Mouse (Mus musculus): ENCODE data around the gene Spop. TPM values are rescaled to one million over a fixed set of nuclear protein-coding genes. Genes with fewer than 3 reads are reported as not detected.
"Not testable (repeated sequence)": the region's sequence is repeated elsewhere in the genome, so short reads cannot be mapped to it uniquely, and the experiment has no call there.

The Spop gene
- polyA plus RNA-seq, 1 experiment from 2014 or later: 169 TPM

DNA sequence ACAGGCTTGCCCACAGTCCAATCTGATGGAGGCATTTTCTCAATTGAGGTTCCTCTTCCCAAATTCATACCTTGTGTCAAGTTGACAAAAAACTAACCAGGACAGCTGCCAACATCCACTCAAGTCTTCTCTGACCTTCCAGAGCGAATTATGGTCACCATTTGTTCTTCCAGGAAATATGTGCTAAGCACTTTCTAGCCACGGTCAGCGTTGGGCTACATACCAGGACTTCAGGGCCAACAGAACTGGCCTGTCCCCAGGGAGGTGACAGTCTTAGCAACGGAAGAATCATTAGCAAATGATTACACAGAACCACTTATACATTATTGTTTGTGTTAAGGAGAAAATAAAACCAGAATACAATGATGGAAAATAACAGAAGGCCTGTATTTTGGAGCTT lies 8.1 kb upstream of the Spop start:
- Histone ChIP-seq H3K4me3 (no peak overlapping the region), H3K4me1 (0 out of 2 replicates have a peak, but pooled peaks cover 8% of the 10 kb centered on the region), H3K4me2 (replicated peaks) (no peak overlapping the region), H3K27me3 (no peaks in the 10 kb centered on the region), H3K27ac (no peak overlapping the region), H3K9ac (no peak overlapping the region), H3K9me3 (no peaks in the 10 kb centered on the region), H3K36me3 (no peaks in the 10 kb centered on the region)
- 71% methylated on average over 4 of the region's 4 CpGs for WGBS
- no peak for ATAC-seq (ENCODE audit: insufficient number of reproducible peaks, insufficient read depth, low FRiP score, low TSS enrichment)

DNA sequence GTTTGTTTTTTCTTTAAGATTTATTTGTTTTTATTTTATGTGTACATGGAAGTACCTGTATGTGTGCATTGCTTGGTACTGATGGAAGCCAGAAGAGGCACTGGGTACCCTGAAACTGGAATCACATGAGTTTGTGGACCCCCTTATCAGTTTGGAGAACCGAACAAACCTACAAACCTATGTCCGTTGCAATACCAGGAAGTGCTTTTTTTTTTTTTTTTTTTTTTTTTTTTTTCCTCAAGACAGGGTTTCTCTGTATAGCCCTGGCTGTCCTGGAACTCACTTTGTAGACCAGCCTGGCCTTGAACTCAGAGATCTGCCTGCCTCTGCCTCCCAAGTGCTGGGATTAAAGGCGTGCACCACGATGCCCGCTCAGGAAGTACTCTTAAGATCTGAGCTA lies 7.5 kb upstream of the Spop start:
- not testable (repeated sequence) for H3K27ac ChIP-seq; ATAC-seq (ENCODE audit: insufficient number of reproducible peaks, insufficient read depth, low FRiP score, low TSS enrichment); H3K9ac ChIP-seq; H3K27me3 ChIP-seq; H3K4me3 ChIP-seq; H3K9me3 ChIP-seq; H3K4me1 ChIP-seq; H3K36me3 ChIP-seq; H3K4me2 ChIP-seq (replicated peaks)
- 92% methylated on average over 5 of the region's 5 CpGs for WGBS

DNA sequence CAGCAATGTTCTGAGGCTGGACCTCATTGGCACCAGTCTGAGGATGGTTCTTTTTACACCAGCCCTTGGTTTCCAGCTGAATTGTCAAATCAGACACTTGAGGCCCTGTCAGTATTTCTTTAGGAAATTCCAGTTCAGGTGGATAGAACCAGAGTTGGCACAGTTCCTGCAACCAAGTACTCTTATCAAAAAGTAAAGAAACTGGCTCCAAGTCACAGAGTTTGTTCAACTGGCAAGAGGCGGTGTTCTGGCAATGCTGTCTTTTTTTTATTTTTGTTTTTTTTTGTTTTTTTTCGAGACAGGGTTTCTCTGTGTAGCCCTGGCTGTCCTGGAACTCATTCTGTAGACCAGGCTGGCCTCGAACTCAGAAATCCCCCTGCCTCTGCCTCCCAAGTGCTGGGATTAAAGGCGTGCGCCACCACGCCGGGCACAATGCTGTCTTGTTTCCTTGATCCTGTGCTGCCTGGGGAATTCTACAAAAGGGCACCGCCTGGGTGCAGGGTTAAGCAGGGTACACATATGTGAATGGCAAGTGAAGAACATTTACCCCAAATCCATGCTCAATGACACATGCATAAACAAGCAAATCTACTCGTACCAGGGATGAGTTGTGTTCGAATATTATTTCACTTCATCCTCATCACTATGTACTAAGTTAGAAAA lies 4.3 kb upstream of the Spop start:
- no peak overlapping the region for H3K4me2 ChIP-seq (replicated peaks)
- 87% methylated on average over 10 of the region's 10 CpGs for WGBS
- ATAC-seq (ENCODE audit: insufficient number of reproducible peaks, insufficient read depth, low FRiP score, low TSS enrichment): no peak
- H3K4me3 ChIP-seq: no peak overlapping the region
- peaks cover 3% of the 10 kb centered on the region; the same call in 1 of the 2 replicates for H3K27me3 ChIP-seq
- H3K27ac ChIP-seq: no peak overlapping the region
- H3K4me1 ChIP-seq: peaks cover 9% of the 10 kb centered on the region; the same call in 1 of the 2 replicates
- no peaks in the 10 kb centered on the region for H3K36me3 ChIP-seq
- no peak overlapping the region for H3K9ac ChIP-seq
- H3K9me3 ChIP-seq: no peaks in the 10 kb centered on the region

DNA sequence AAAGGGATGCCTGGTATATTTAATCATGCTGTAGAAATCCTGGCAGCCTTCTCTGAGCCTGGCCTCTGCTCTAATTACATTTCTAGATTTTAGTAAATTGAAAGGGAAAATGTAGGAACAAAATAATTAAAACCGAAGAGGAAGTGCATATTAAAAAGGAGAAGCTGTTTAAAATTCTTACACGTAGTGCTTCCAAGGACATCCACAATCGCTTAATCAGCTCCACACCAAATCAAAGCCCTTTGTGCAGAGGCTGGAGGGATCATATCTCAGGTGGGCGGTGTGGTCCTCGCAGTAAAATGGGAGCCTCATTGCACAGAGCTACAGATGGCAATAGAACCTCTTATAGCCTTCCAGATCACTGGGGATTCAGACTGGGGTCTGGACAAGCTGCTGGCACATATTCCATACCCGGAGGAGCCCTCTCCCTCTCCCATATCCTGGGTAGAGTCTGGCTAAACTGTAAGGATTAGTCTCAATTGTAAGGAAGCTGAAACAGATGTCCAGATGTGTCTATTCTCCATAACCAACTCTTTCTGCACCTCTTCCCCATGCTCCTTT lies 2.3 kb upstream of the Spop start:
- no peak overlapping the region for H3K4me3 ChIP-seq
- H3K4me1 ChIP-seq: peaks cover 22% of the 10 kb centered on the region
- peak overlapping the region; percentile 50 for H3K27ac ChIP-seq
- H3K4me2 ChIP-seq (replicated peaks): no peak overlapping the region
- H3K27me3 ChIP-seq: peaks cover 3% of the 10 kb centered on the region; the same call in 1 of the 2 replicates
- H3K36me3 ChIP-seq: no peaks in the 10 kb centered on the region
- ATAC-seq (ENCODE audit: insufficient number of reproducible peaks, insufficient read depth, low FRiP score, low TSS enrichment): no peak
- H3K9me3 ChIP-seq: no peaks in the 10 kb centered on the region
- no peak overlapping the region for H3K9ac ChIP-seq
- WGBS: 35% methylated on average over 6 of the region's 6 CpGs

DNA sequence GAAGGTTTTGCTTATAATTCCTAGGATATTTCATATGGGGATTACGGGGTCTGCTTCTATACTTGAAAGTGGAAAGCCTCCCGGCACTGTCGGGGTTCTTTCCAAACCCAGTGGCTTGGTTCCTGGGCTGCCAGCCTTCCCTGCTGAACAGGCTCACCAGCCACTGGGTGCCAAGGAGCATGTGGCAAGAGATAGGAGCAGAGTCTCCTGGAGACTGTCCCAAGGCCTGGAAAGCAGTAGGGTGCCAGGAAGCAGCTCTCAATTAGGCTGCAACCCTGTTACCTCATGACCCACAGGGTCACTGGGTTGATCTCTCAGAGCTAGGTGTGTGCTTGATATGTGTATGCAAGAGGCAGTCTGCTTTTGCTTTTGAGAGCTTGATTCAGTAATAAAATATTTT lies 1.3 kb upstream of the Spop start:
- H3K27me3 ChIP-seq: peaks cover 3% of the 10 kb centered on the region; the same call in 1 of the 2 replicates
- H3K36me3 ChIP-seq: no peaks in the 10 kb centered on the region
- no peak overlapping the region for H3K4me3 ChIP-seq
- WGBS: 76% methylated on average over 3 of the region's 3 CpGs
- H3K4me2 ChIP-seq (replicated peaks): no peak overlapping the region
- ATAC-seq (ENCODE audit: insufficient number of reproducible peaks, insufficient read depth, low FRiP score, low TSS enrichment): no peak
- H3K4me1 ChIP-seq: peaks cover 22% of the 10 kb centered on the region
- H3K9me3 ChIP-seq: no peaks in the 10 kb centered on the region
- H3K27ac ChIP-seq: no peak overlapping the region
- no peak overlapping the region for H3K9ac ChIP-seq

DNA sequence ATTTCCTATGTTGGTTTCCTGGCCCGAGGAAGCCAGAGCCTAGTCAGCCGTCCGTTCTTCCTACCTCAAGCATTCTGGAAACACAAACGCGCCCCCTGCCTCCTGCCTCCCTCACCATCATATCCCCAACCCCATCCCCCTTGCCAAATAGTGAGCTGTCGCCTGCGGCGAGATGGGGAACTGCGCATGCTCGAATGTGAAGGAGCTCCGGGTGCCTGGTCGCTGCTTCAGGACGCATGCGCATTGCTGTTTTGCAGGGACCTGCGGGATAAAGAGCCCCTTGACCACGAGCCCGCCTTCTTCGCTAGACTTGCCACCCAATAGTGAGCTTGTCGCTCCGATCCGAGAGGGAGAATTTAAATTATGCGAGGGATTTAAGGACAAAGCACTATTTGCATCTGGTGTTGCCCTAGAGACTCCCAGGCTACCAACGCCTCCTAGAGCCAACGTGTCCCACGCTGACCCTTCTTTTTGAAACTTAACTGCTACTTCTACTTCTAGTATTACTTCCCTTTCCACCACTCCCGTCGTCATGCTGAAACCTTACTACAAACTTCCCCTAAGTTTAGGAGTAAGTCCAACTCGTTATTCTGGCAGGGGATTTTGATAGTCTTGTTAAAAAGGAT lies 769 bp downstream of the Spop start:
- ATAC-seq (ENCODE audit: insufficient number of reproducible peaks, insufficient read depth, low FRiP score, low TSS enrichment): peak; percentile 76
- peaks cover 22% of the 10 kb centered on the region for H3K4me1 ChIP-seq
- peak overlapping the region; percentile 69 for H3K4me2 ChIP-seq (replicated peaks)
- under 1% methylated on average over 28 of the region's 28 CpGs for WGBS
- H3K27ac ChIP-seq: peak overlapping the region; percentile 94
- no peaks in the 10 kb centered on the region for H3K9me3 ChIP-seq
- H3K36me3 ChIP-seq: 0 out of 2 replicates have a peak, but pooled peaks cover 4% of the 10 kb centered on the region
- peak overlapping the region; percentile 64 for H3K4me3 ChIP-seq
- peak overlapping the region; percentile 60 for H3K9ac ChIP-seq
- peaks cover 3% of the 10 kb centered on the region; the same call in 1 of the 2 replicates for H3K27me3 ChIP-seq

DNA sequence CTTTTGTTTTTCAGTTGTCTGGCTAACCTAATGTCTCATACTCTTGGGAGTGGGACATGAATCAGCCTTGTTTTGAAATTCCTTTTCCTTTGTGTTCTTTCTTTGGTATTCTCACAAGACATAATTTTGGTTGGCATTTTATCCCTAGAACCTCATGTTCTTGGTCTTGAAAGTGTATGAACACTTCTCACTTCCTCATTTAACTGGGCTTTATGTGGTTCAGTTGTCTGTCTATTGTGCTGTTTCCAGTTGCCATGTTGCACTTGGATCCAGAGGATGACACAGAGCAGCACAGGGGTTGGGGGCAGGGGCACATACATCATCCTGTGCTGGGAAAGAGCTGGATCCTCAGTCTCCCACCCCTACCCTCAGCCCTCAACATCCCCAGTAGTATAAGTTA lies 2.1 kb downstream of the Spop start:
- H3K4me2 ChIP-seq (replicated peaks): peak overlapping the region; percentile 69
- H3K36me3 ChIP-seq: 0 out of 2 replicates have a peak, but pooled peaks cover 8% of the 10 kb centered on the region
- no peak overlapping the region for H3K4me3 ChIP-seq
- peaks cover 3% of the 10 kb centered on the region; the same call in 1 of the 2 replicates for H3K27me3 ChIP-seq
- H3K27ac ChIP-seq: no peak overlapping the region
- H3K9me3 ChIP-seq: no peaks in the 10 kb centered on the region
- ATAC-seq (ENCODE audit: insufficient number of reproducible peaks, insufficient read depth, low FRiP score, low TSS enrichment): no peak
- no peak overlapping the region for H3K9ac ChIP-seq
- peaks cover 22% of the 10 kb centered on the region for H3K4me1 ChIP-seq

DNA sequence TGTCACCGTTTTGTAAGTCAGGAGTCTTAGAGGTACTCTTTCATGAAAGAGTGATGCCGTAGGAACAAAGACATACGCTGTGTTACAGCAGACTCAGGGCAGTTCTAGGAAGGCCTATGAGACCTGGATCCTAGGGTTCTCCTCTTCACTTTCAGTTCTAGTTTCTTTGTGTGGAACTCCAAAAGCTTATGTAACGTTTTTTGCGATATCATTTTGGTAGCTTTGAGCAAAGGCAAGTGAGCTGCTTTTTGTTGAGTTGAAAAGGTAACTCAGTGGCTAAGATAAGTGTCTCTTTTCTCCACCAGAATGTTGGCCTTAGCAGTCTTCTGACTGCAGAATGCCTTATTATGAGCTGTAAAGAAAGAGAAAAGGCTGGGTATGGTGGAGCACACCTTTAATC lies 3.5 kb downstream of the Spop start:
- no peak for ATAC-seq (ENCODE audit: insufficient number of reproducible peaks, insufficient read depth, low FRiP score, low TSS enrichment)
- 88% methylated on average over 5 of the region's 5 CpGs for WGBS

DNA sequence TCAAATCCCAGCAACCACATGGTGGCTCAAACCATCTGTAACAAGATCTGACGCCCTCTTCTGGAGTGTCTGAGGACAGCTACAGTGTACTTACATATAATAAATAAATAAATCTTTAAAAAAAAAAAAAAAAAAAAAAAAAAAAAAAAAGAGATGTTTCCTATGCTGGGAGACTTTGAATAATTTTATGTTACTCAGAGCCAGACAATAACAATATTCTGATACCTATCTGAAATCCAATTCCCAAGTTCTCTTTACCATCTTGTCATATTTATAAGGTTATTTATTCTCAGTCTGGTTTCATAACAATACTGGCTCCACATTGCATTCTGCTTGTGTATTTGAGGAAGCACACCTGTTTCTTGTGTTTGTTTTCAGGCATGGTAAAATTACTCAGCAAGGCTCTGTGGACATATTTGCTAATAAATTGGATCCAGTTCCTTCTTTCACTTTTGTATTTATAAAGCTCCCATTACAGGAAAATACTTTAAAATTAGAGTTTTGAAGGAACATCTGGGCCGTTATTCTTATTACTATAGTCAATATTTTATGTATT lies 7.1 kb downstream of the Spop start:
- Histone ChIP-seq H3K27ac (no peak overlapping the region), H3K27me3 (no peaks in the 10 kb centered on the region), H3K36me3 (peaks cover 13% of the 10 kb centered on the region; the same call in 1 of the 2 replicates), H3K4me1 (peaks cover 4% of the 10 kb centered on the region), H3K9me3 (no peaks in the 10 kb centered on the region), H3K4me3 (no peak overlapping the region), H3K9ac (no peak overlapping the region), H3K4me2 (replicated peaks) (no peak overlapping the region)
- ATAC-seq (ENCODE audit: insufficient number of reproducible peaks, insufficient read depth, low FRiP score, low TSS enrichment): no peak
- WGBS: 74% methylated on average over 2 of the region's 2 CpGs

More for the DNA sequence above, 3.5 kb downstream of the Spop start:
- H3K27ac ChIP-seq: no peak overlapping the region
- peaks cover 13% of the 10 kb centered on the region; the same call in 1 of the 2 replicates for H3K36me3 ChIP-seq
- H3K4me1 ChIP-seq: peaks cover 12% of the 10 kb centered on the region
- H3K9ac ChIP-seq: no peak overlapping the region
- peaks cover 3% of the 10 kb centered on the region; the same call in 1 of the 2 replicates for H3K27me3 ChIP-seq
- no peak overlapping the region for H3K4me2 ChIP-seq (replicated peaks)
- no peak overlapping the region for H3K4me3 ChIP-seq
- H3K9me3 ChIP-seq: no peaks in the 10 kb centered on the region

DNA sequence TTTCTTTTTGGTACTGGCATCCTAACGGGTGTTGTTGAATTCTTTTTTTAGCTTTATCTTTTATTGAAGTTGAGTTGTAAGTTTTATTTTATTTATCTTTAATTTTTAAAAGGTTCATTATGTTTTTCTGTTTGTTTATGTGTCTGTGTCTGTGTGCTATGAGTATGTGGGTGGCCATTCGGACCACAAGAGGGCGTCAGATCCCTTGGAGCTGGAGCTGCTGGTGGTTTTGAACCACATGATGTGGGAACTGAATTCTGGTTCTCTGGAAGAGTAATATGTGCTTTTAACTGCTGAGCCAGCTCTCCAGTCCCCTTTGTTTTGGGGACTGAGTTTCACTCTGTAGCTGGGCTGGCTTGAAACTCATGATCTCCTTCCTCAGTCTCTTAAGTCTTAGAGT lies 9.6 kb downstream of the Spop start:
- no peaks in the 10 kb centered on the region for H3K9me3 ChIP-seq
- H3K9ac ChIP-seq: no peak overlapping the region
- H3K4me1 ChIP-seq: no peaks in the 10 kb centered on the region
- no peak overlapping the region for H3K4me2 ChIP-seq (replicated peaks)
- no peak overlapping the region for H3K27ac ChIP-seq
- no peaks in the 10 kb centered on the region for H3K27me3 ChIP-seq
- WGBS: 81% methylated on average over 3 of the region's 3 CpGs
- no peak overlapping the region for H3K4me3 ChIP-seq
- ATAC-seq (ENCODE audit: insufficient number of reproducible peaks, insufficient read depth, low FRiP score, low TSS enrichment): no peak
- H3K36me3 ChIP-seq: peaks cover 13% of the 10 kb centered on the region; the same call in 1 of the 2 replicates

DNA sequence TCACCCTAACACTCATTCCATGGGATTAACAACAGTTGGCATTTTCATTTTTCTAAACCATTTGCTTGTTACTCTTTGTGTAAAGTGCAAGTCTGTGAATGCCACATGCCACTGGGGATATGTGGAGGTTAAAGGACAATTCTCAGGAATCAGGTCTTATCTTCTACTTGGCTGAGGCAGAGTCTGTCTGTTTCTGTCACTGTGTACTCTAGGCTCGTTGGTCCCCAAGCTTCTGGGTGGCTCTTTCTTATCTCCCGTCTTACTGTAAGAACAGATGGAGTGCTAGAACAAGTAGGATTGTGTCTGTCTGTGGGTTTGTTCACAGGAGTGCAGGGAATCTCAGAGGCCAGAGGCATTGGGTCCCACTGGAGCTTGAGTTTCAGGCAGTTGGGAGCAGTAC lies 17.5 kb downstream of the Spop start:
- Histone ChIP-seq H3K36me3 (0 out of 2 replicates have a peak, but pooled peaks cover 3% of the 10 kb centered on the region), H3K9me3 (no peaks in the 10 kb centered on the region), H3K27ac (no peak overlapping the region), H3K4me3 (no peak overlapping the region), H3K4me2 (replicated peaks) (no peak overlapping the region), H3K27me3 (no peaks in the 10 kb centered on the region), H3K4me1 (0 out of 2 replicates have a peak, but pooled peaks cover 4% of the 10 kb centered on the region), H3K9ac (no peak overlapping the region)
- 91% methylated on average over 2 of the region's 2 CpGs for WGBS
- no peak for ATAC-seq (ENCODE audit: insufficient number of reproducible peaks, insufficient read depth, low FRiP score, low TSS enrichment)
